Mouse (Mus musculus) ES-E14 (cell line): ENCODE measurements at regions not wholly inside any gene's neighbourhood (a gene's known extent, or its start where the extent isn't known, plus 50 kb on each side); places are given as distances from the start of the nearest gene placed in this dataset.

Experiments
- DNase-seq: peaks from one replicate; pipeline ENCODE4 v3.0.0-alpha.2; 2013; ENCODE audit warnings: low read depth, low spot score
- H3K27ac ChIP-seq: 2 replicates; pipeline ENCODE4 v1.5.1; 2012; ENCODE audit warnings: low read depth, mild to moderate bottlenecking, low read length, moderate library complexity, mixed read lengths; ENCODE audit not compliant: poor library complexity, insufficient read depth, severe bottlenecking
- H3K36me3 ChIP-seq: 2 replicates; pipeline ENCODE4 v1.6.1; 2012; ENCODE audit warnings: mild to moderate bottlenecking, low read length, moderate library complexity, mixed read lengths; ENCODE audit not compliant: control insufficient read depth, poor library complexity, insufficient read depth, severe bottlenecking
- H3K4me1 ChIP-seq, 2 experiments: fragments of 150-350 bp in 1 of 2; sonication (generic) in 1 of 2; 2 replicates each; pipeline ENCODE4 v1.6.1; 2012; ENCODE audit warnings: low read length in 2 of 2, mild to moderate bottlenecking in 1 of 2, mixed read lengths in 1 of 2; ENCODE audit not compliant: control insufficient read depth in 2 of 2, insufficient read depth in 2 of 2, poor library complexity in 1 of 2
- H3K4me3 ChIP-seq, 2 experiments: fragments of 150-350 bp in 1 of 2; sonication (generic) in 1 of 2; 2 replicates each; pipeline ENCODE4 v1.5.1; 2012; ENCODE audit warnings: low read length in 2 of 2, low read depth in 1 of 2, mild to moderate bottlenecking in 1 of 2, mixed read lengths in 1 of 2; ENCODE audit not compliant: insufficient read depth in 1 of 2, poor library complexity in 1 of 2, severe bottlenecking in 1 of 2
- H3K9ac ChIP-seq: 2 replicates; pipeline ENCODE4 v1.6.1; 2012; ENCODE audit warnings: low read depth, mild to moderate bottlenecking, low read length, mixed read lengths; ENCODE audit not compliant: poor library complexity, insufficient read depth, severe bottlenecking
- H3K9me3 ChIP-seq: fragments of 150-350 bp; sonication (generic); 2 replicates; pipeline ENCODE4 v1.6.1; 2012; ENCODE audit warnings: low read depth, mild to moderate bottlenecking, low read length; ENCODE audit not compliant: control insufficient read depth, insufficient read depth
- CHD2 ChIP-seq: IDR thresholded peaks from 2 replicates; pipeline ENCODE4 v1.6.1; 2014; ENCODE audit warnings: mild to moderate bottlenecking, low read depth, low read length, inconsistent platforms
- HCFC1 ChIP-seq: IDR thresholded peaks from 2 replicates; pipeline ENCODE4 v1.6.1; 2012; ENCODE audit warnings: low read length, inconsistent platforms, borderline replicate concordance; ENCODE audit not compliant: insufficient read depth
- MAFK ChIP-seq: IDR thresholded peaks from 2 replicates; pipeline ENCODE4 v1.6.1; 2014; ENCODE audit warnings: mild to moderate bottlenecking, low read depth, low read length, inconsistent platforms; ENCODE audit not compliant: insufficient read depth
- ZC3H11A ChIP-seq: IDR thresholded peaks from 2 replicates; pipeline ENCODE4 v1.6.1; 2012; ENCODE audit warnings: low read depth, mild to moderate bottlenecking, inconsistent platforms, low read length, borderline replicate concordance
- ZNF384 ChIP-seq: IDR thresholded peaks from 2 replicates; pipeline ENCODE4 v1.6.1; 2012; ENCODE audit warnings: low read depth, low read length, inconsistent platforms
- in situ Hi-C, 2 experiments: fragments of 600-800 bp; cut with MboI; formaldehyde crosslinking; loops; one replicate each; pipeline ENCODE4 v1.15.1; 2025; ENCODE audit warnings: low sequenced_read_pairs in 2 of 2, inconsistent platforms in 1 of 2; ENCODE audit not compliant: unreplicated experiment in 2 of 2

GRCm38 (mm10) chr5:127189021-127189420 lies 52.6 kb upstream of the Tmem132c start:
- Histone ChIP-seq H3K9me3 (no peaks in the 10 kb centered on the region), H3K4me3 (no peak overlapping the region), H3K9ac (no peak overlapping the region), H3K27ac (no peak overlapping the region), H3K4me1 (no peaks in the 10 kb centered on the region), H3K36me3 (no peaks in the 10 kb centered on the region)
- in situ Hi-C loops = no loop called here
- DNase-seq = no peak
- no peak for TF ChIP-seq HCFC1
- TF ChIP-seq ZC3H11A = no peak
- no peak for TF ChIP-seq MAFK
- no peak for TF ChIP-seq ZNF384
- TF ChIP-seq CHD2 = no peak
